ENCODE assay signal across 29 mouse cellular contexts in the genomic region with DNA sequence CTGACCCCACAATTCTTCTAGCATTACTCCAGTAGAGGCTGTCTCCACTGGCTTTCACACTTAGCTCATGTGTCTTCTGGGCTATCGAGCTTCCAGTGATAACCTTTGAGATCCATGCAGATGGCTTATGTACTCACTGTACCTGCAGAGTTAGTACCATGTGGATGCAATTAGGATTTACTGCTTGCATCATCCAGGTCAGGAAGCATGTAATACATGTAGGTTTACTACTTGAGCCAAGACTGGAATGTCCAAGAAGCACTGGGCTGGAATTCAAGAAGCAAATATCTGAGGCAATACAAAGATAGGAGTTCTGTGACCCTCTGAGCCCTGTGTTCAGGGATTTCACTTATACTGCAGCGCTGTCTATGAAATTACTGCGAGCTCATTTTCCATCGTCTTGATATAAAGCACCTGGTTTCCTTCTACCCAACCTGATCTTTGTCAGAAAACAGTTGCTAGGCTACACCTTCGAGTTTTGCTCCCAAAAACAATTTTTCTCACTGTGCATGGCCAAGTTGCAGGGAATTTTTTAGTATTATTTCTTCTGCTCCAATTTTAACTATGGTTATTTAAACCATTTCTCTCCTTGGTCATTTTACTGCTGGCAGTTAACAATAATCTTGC.
DNase-seq lines count a peak whose midpoint lies in the region; ATAC-seq and TF ChIP-seq lines count a peak whose summit lies in the region.
"Had no signal": no experiment of that assay in that cellular context is flagged by ENCODE, and none has a peak within 500 bp of the region (broad histone marks: within the 10 kb centered on the region; RNA-seq: fewer than 3 reads in every experiment).

No protein-coding gene starts in this region.

- 74% methylated on average over 5 of the region's 5 CpGs for WGBS in embryonic facial prominence, embryonic 14.5 days
- WGBS in embryonic facial prominence, embryonic 10.5 days, result 86% methylated on average over 5 of the region's 5 CpGs
- WGBS in liver, adult 2 months, result 55% methylated on average over 5 of the region's 5 CpGs
- WGBS in liver, embryonic 11.5 days, result 72% methylated on average over 5 of the region's 5 CpGs
- WGBS in neural tube, embryonic 15.5 days, result 84% methylated on average over 5 of the region's 5 CpGs

- H3K4me1 ChIP-seq in embryonic facial prominence, embryonic 14.5 days (ENCODE audit: control insufficient read depth, insufficient read depth, low read length), result no peaks in the 10 kb centered on the region
- no peaks in the 10 kb centered on the region for H3K4me1 ChIP-seq in embryonic facial prominence, embryonic 10.5 days
- H3K4me1 ChIP-seq in liver, adult 2 months (ENCODE audit: control insufficient read depth, insufficient read depth, low read length), result no peaks in the 10 kb centered on the region
- H3K4me1 ChIP-seq in liver, embryonic 11.5 days (replicated peaks; ENCODE audit: control insufficient read depth, insufficient read depth, low read length), result no peaks in the 10 kb centered on the region
- H3K4me1 ChIP-seq in neural tube, embryonic 15.5 days, result no peaks in the 10 kb centered on the region
- H3K4me1 ChIP-seq: embryonic facial prominence, embryonic 12.5 days; forebrain, embryonic 10.5 days; heart, embryonic 10.5 days; heart, embryonic 13.5 days had no signal

- no peak for TF ChIP-seq POLR2A in liver, adult 2 months (IDR thresholded peaks at IDR 0.05; ENCODE audit: extremely low read depth, insufficient read depth, low read length)

- no peaks in the 10 kb centered on the region for H3K27me3 ChIP-seq in embryonic facial prominence, embryonic 14.5 days (replicated peaks; ENCODE audit: control insufficient read depth, insufficient read depth, low read length)
- H3K27me3 ChIP-seq in embryonic facial prominence, embryonic 10.5 days (replicated peaks; ENCODE audit: low read depth, poor library complexity, severe bottlenecking), result no peaks in the 10 kb centered on the region
- H3K27me3 ChIP-seq in liver, adult 2 months (ENCODE audit: control insufficient read depth, insufficient read depth, low read length), result no peaks in the 10 kb centered on the region
- no peaks in the 10 kb centered on the region for H3K27me3 ChIP-seq in liver, embryonic 11.5 days (replicated peaks; ENCODE audit: control insufficient read depth, insufficient read depth, low read length)
- no peaks in the 10 kb centered on the region for H3K27me3 ChIP-seq in Patski
- no peaks in the 10 kb centered on the region for H3K27me3 ChIP-seq in neural tube, embryonic 15.5 days (replicated peaks)
- H3K27me3 ChIP-seq: CH12.LX; embryonic facial prominence, embryonic 12.5 days; forebrain, embryonic 13.5 days; heart, embryonic 13.5 days had no signal

- no peaks in the 10 kb centered on the region for H3K36me3 ChIP-seq in embryonic facial prominence, embryonic 14.5 days (ENCODE audit: control insufficient read depth, insufficient read depth, low read length)
- no peaks in the 10 kb centered on the region for H3K36me3 ChIP-seq in embryonic facial prominence, embryonic 10.5 days (replicated peaks)
- no peaks in the 10 kb centered on the region for H3K36me3 ChIP-seq in liver, adult 2 months (ENCODE audit: control insufficient read depth, insufficient read depth, low read length)
- H3K36me3 ChIP-seq in liver, embryonic 11.5 days (ENCODE audit: control insufficient read depth, insufficient read depth, low read length), result no peaks in the 10 kb centered on the region
- no peaks in the 10 kb centered on the region for H3K36me3 ChIP-seq in neural tube, embryonic 15.5 days
- H3K36me3 ChIP-seq: embryonic facial prominence, embryonic 12.5 days; forebrain, embryonic 10.5 days; G1E; heart, embryonic 10.5 days; heart, embryonic 13.5 days had no signal

- ATAC-seq in embryonic facial prominence, embryonic 14.5 days (ENCODE audit: low read depth), result peak; percentile 55; the same call in 1 of the 2 replicates
- ATAC-seq in liver, embryonic 11.5 days (replicated peaks; ENCODE audit: low FRiP score), result no peak
- ATAC-seq in Patski, result peak; percentile 31
- no peak for ATAC-seq in neural tube, embryonic 15.5 days (ENCODE audit: low FRiP score)
- ATAC-seq: forebrain, embryonic 13.5 days; forebrain, embryonic 16.5 days; hindbrain, postnatal 0 days; inflammation-experienced regulatory T-cells, adult 6 months had no signal

- no peaks in the 10 kb centered on the region for H3K9me3 ChIP-seq in embryonic facial prominence, embryonic 14.5 days (ENCODE audit: control insufficient read depth, low read length)
- H3K9me3 ChIP-seq in embryonic facial prominence, embryonic 10.5 days, result no peaks in the 10 kb centered on the region
- H3K9me3 ChIP-seq in liver, embryonic 11.5 days (ENCODE audit: control insufficient read depth, low read length), result no peaks in the 10 kb centered on the region
- no peaks in the 10 kb centered on the region for H3K9me3 ChIP-seq in neural tube, embryonic 15.5 days (replicated peaks)
- H3K9me3 ChIP-seq: embryonic facial prominence, embryonic 12.5 days; forebrain, embryonic 10.5 days; forebrain, embryonic 13.5 days; G1E; heart, embryonic 10.5 days; heart, embryonic 13.5 days had no signal

- in situ Hi-C loops in Patski (cut with MboI; ENCODE audit: low pct_unique_long_range_greater_than_20kb), result no loop called here

- DNase-seq in embryonic facial prominence, embryonic 14.5 days (ENCODE audit: low spot score), result peak; percentile 62
- no peak for DNase-seq in embryonic facial prominence, embryonic 10.5 days (ENCODE audit: low spot score)
- DNase-seq in liver, adult 2 months (ENCODE audit: extremely low read depth, low read depth, low spot score), result peak; percentile 93
- no peak for DNase-seq in liver, embryonic 11.5 days (ENCODE audit: low spot score)
- no peak for DNase-seq in Patski (ENCODE audit: low read depth, low spot score)
- peak; percentile 58 for DNase-seq in gonadal fat pad, adult 2 months (ENCODE audit: low read depth)
- no peak for DNase-seq in frontal cortex, postnatal 36 days (ENCODE audit: low spot score in 2 of 2)
- DNase-seq: adrenal gland, adult 2 months; adrenal gland, postnatal 14 days; B cell, adult 2 months; cerebellum, adult 11 months; gastrocnemius, adult 2 months; gastrocnemius, postnatal 25 days; heart, adult 2 months; heart, postnatal 14 days; heart, postnatal 4 days had no signal

- CTCF ChIA-PET in Patski (lab: Charles Lee), result no interaction called here

- H3K27ac ChIP-seq in embryonic facial prominence, embryonic 14.5 days (replicated peaks; ENCODE audit: low read depth, low read length), result no peak overlapping the region
- no peak overlapping the region for H3K27ac ChIP-seq in embryonic facial prominence, embryonic 10.5 days (replicated peaks)
- no peak overlapping the region for H3K27ac ChIP-seq in liver, adult 2 months (replicated peaks; ENCODE audit: insufficient read depth, low read depth, low read length)
- no peak overlapping the region for H3K27ac ChIP-seq in liver, embryonic 11.5 days (ENCODE audit: low read depth, low read length)
- no peak overlapping the region for H3K27ac ChIP-seq in neural tube, embryonic 15.5 days (replicated peaks)
- H3K27ac ChIP-seq: embryonic facial prominence, embryonic 12.5 days; forebrain, embryonic 10.5 days; forebrain, embryonic 13.5 days; gastrocnemius, adult 2 months; heart, adult 2 months; heart, embryonic 10.5 days; heart, embryonic 13.5 days; hindbrain, embryonic 14.5 days; hindbrain, postnatal 0 days had no signal

- no peak overlapping the region for H3K4me2 ChIP-seq in embryonic facial prominence, embryonic 14.5 days (ENCODE audit: low read depth, low read length)
- H3K4me2 ChIP-seq in liver, embryonic 11.5 days, result no peak overlapping the region
- H3K4me2 ChIP-seq in neural tube, embryonic 15.5 days, result no peak overlapping the region
- H3K4me2 ChIP-seq: embryonic facial prominence, embryonic 12.5 days; forebrain, embryonic 13.5 days; heart, embryonic 13.5 days; hindbrain, embryonic 14.5 days had no signal

- no peaks in the 10 kb centered on the region for H3K79me2 ChIP-seq in liver, adult 2 months (ENCODE audit: control insufficient read depth, insufficient read depth, low read length)

- H3K4me3 ChIP-seq in embryonic facial prominence, embryonic 14.5 days (ENCODE audit: low read depth, low read length), result no peak overlapping the region
- no peak overlapping the region for H3K4me3 ChIP-seq in embryonic facial prominence, embryonic 10.5 days
- no peak overlapping the region for H3K4me3 ChIP-seq in liver, adult 2 months (ENCODE audit: insufficient read depth, low read depth, low read length)
- no peak overlapping the region for H3K4me3 ChIP-seq in liver, embryonic 11.5 days (ENCODE audit: low read depth, low read length)
- no peak overlapping the region for H3K4me3 ChIP-seq in neural tube, embryonic 15.5 days (replicated peaks)
- H3K4me3 ChIP-seq: embryonic facial prominence, embryonic 12.5 days; erythroblast, embryonic 14.5 days; forebrain, embryonic 10.5 days; forebrain, embryonic 13.5 days; gastrocnemius, adult 2 months; heart, adult 2 months; heart, embryonic 10.5 days; heart, embryonic 13.5 days had no signal

- TF ChIP-seq CTCF in liver, adult 2 months (IDR thresholded peaks at IDR 0.05; ENCODE audit: low read depth, low read length), result no peak
- no peak for TF ChIP-seq CTCF in Patski (IDR thresholded peaks at IDR 0.05)

- POLR2A ChIA-PET in Patski (lab: Charles Lee), result no interaction called here

- no peak overlapping the region for H3K9ac ChIP-seq in embryonic facial prominence, embryonic 14.5 days (ENCODE audit: low read depth, low read length)
- no peak overlapping the region for H3K9ac ChIP-seq in liver, adult 2 months (ENCODE audit: low read depth, low read length)
- no peak overlapping the region for H3K9ac ChIP-seq in liver, embryonic 11.5 days (ENCODE audit: low read depth, low read length)
- no peak overlapping the region for H3K9ac ChIP-seq in neural tube, embryonic 15.5 days (replicated peaks)
- H3K9ac ChIP-seq: embryonic facial prominence, embryonic 12.5 days; forebrain, embryonic 13.5 days; heart, embryonic 13.5 days; hindbrain, embryonic 14.5 days had no signal

Comparison
In these comparisons a context has a peak if more than half of its experiments do, and no peak if none do; other contexts are left out.
1. DNase-seq: peak in embryonic facial prominence, embryonic 14.5 days (single experiment), liver, adult 2 months (single experiment) and gonadal fat pad, adult 2 months (single experiment); none in embryonic facial prominence, embryonic 10.5 days (single experiment), liver, embryonic 11.5 days (single experiment), Patski (single experiment) and frontal cortex, postnatal 36 days (0 of 2).
2. ATAC-seq: peak in embryonic facial prominence, embryonic 14.5 days (single experiment) and Patski (single experiment); none in liver, embryonic 11.5 days (single experiment) and neural tube, embryonic 15.5 days (single experiment).